Mouse (Mus musculus) gastrocnemius, adult 18-20 months (tissue): ENCODE results near the gene Dgkh. TPM values are rescaled to one million over a fixed set of nuclear protein-coding genes. Genes with fewer than 3 reads are reported as not detected.

ENCODE experiments used
- DNase-seq: peaks from one replicate; pipeline ENCODE4 v3.0.0; 2021; ENCODE audit warnings: low spot score
- total RNA-seq, 2 experiments: library from RNA; stranded (reverse); gene quantifications; 2 replicates each; pipeline ENCODE4 v1.2.3; 2021

Gene Dgkh
- total RNA-seq, 2 experiments from 2014 or later, result 2.1 to 3.1 TPM

DNA sequence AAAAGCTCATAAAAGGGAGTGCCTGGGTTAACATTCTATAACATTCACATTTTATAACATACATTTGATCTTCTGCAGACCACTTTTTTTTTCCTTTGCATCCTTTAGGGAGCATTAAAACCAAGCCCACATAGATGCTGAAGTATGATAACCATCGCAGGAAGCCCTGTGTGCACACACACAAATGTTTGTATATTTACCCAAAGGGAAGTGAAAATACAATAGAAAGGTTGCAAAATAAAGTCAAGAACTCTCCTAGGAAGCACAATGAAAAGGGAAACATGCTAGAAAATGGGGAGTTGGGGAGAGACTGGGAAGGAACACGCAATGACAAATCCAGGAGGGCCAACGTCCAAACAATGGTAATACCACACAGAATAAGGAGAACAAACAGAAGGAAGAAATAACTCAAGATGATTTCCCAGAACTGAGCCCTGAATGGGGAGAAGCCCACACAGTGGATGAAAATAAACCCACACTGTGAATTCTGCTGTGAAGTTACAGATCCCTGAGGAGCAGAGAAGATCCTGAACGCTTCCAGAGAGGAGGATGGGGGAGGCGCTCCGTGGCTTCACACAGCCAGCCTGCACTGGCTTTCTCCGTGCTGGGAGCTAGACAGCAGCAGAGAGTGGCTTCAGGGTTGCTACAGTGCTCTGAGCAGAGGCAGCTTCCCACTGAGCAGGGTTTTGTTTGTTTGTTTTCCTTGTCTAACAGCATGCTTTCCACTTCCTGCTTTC is 54.6 kb downstream of the Dgkh start:
- DNase-seq, result no peak

DNA sequence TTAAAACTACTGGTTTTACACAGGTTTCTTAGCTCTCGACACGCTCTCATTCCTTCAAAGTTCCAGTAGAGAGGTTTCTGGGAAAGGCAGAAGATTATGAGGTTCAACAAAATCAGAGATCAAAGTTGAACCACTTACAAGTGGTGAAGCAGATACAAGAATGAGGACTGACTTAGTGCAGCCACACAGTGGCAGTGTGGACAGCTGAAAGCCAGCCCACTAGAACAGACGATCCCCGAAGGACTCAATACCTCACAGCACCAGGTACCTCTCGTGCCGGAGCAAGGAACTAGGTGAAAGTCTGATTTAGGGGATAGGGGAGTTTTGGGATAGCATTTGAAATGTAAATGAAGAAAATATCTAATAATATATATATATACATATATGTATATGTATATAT is 56.1 kb downstream of the Dgkh start:
- DNase-seq, result peak; percentile 12

DNA sequence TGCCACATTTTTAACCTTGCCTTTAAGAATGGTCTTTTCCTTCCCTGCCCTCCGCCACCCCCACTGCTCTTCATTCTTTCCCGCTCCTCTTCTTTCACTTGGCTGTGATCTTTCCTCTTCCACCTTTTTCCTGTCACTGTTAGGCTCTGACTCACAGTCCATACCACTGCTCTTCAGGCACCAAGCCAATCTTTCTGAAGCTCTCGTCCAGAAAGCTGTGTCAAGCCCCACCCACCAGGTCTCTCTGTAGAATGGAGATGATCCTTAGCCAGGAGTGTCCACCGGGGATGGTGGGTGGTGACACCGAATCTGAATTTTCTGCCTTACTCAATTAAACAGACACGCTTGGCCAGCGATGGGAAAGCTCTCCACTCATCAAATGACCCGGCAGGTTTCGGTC is 58.0 kb downstream of the Dgkh start:
- DNase-seq, result no peak

DNA sequence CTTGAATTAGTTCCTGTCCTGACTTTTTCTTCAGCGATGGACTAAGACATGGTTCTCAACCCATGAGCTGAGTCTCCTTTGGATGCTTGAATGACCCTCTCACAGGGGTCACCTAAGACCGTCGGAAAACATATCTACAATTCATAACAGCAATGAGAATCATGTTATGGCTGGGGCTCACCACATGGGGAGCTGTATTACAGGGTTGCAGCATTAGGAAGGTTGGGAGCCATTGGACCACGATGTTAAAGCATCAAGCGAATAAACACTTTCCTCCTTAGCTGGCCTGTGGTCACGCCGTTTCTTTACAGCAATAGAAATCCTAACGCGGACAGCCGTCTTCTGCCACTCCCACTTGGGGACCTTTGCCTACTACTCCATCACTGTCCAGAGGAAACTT is 62.6 kb downstream of the Dgkh start:
- DNase-seq, result no peak

DNA sequence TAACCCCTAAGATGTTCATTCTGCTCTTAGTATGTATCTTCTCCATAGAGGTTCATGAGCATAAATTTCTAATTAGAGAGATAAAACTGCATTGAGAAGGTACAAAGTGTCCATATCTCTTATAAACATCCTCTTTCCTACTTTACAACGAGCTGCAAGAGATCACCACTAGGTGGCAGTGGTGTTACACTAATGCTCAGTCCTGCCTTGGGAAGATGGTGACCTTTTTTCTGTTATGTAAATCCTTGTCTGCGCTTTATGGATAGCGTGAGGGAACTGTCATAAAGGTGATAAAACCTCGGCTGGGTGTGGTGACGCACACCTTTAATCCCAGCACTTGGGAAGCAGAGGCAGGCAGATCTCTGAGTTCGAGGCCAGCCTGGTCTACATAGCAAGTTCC is 64.3 kb downstream of the Dgkh start:
- DNase-seq, result peak; percentile 84

DNA sequence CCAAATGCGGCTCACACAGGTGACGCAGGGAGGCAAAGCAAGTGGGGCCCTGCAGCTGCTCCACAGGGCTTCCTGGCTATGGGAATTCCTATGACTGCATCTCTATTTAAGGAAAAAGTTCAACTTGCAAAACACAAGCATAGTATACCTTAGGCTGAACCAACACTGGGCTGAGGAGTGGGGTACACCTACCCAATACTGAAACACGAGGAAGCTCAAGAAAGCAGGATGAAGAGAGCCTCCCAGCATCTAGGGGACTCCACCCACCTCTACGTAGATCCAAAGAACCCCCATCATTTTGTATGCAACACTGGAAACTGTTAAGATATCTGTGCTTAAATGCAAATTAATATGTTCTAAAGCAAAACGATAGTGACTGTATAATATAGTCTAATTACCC is 64.8 kb downstream of the Dgkh start:
- no peak for DNase-seq

DNA sequence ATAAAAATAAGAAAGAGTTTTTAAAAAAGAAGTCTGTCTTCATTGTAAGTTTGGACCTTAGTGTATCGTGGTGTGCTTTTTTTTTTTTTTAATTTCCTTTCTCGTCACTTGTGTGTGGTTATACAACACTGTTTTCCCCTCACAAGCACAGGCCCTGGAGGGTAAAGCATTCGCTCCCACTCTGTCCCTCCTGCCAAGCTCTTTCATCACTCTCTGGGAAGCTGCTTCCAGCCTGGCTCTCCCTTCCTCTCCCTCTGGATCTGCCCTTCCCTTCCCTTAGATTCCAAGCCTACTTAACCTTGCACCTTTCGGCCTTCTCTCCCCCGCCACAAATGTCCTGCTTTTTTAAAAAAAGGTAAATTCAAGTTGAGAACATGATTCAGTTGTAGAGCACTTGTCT is 69.9 kb downstream of the Dgkh start:
- DNase-seq, result no peak

DNA sequence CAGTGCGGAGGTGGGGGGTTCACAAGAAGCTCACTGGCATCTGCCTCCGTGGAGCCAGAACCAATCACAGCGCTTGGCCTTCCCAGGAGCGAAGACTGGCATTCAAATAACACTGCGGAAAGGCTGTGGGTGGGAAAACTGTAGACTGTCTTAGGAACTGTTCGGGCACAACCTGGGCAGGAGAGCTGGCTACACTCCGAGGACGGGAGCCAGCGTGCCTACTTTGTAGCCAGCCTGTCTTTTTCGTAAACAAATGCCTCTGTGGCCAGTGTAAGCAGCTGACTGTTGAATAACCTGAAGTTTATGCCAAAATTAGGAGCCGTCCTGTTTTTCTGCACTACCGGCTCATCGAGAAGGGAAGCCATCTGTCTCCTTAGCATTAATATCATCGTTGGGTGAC is 71.1 kb downstream of the Dgkh start:
- no peak for DNase-seq

DNA sequence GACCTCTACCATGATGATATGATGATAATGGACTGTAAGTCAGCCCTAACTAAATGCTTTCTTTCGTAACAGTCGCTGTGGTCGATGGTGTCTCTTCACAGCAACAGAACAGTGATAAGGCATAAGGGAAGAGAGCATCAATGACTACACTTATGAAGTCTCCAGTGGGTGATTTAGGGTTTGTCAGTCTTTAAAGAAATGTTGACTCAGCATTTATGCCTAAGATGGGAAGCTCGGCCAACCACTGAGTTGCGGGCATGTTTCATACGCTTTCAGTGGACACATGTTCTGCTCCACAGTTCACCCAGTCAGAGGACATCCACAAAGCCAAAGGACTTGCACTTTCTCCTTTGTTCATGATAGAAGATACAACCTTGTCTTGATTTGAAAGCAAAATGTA is 73.9 kb downstream of the Dgkh start:
- no peak for DNase-seq

DNA sequence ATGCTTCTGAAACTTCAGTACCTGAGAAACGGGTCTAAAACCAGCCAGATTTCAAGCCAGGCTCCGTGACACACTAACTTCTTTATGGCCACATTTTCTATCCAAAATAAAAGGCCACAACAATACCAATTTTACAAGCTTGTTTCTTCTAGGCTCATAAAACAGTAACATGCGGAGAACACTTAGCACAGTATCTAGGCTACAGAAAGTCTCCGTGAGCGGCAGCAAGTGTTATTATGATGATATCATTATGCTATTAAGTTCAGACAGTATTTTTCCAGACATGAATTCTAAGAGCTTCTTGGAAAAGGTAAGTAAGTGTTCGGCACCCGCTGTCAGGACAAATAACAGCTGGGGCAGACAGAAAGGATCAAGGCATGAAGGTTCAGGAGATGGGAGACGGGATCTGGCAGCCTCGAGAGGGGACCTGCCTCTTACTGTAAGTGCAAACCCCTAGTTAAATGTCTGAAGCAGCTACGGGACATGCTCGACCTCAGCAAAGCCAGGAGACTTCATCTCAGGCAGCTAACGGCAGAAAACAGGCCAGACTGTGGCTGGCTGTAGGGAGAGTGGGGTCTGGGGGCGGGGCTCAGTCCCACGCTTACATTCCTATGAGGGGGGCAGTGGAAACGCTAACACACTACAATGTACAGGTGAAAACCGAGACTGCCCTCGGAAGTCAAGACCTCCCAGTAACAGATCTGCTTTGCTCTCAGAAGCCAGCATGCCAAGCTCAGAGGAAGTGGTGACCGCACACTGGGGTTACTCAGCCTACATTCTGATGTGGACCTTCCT is 75.5 kb downstream of the Dgkh start:
- DNase-seq, result no peak

DNA sequence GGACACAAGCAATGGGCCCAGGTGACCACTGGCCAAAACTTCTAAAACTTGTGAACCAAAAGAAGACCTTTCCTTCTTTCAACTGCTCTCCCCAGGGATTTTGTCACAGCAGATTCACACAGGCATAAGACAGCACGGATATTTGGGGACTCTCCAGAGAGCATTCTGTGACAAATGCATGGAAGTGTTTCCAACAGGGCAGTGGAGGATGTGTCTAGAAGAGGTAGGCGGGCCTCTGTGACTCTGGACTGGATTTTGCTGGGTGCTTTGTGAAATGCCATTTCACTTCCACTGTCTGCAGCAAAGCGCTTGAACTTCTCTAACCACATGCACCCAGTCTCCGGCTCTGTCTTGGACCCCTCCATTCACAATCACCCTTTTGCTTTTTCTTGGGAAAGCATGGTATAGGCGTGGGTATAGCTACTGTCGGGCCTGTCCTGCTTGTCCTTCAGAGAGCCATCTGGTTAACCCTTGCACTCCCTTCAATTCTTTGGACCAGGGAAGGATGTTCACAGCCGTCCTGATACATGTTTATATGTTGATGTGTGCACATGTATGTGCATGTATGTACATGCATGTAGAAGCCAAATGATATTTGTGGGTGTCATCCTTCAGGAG is 77.5 kb downstream of the Dgkh start:
- no peak for DNase-seq

DNA sequence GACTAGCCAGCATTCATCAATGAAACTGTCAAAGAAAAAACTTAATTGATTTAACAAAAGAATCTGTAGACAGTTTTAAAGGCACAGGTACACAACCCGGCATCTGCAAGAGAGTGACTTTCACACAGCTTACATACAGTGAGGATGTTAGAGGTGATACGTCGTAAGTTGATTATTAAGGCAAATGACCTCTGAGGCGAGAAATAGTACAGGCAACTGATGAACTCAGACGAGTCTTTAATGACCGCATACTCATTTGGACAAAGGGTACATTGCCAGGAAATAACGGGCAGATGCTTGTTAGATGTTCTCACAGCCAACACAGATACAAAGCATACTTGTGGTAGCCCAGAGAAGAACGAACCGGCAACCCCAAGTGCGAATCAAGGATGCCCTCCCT is 78.4 kb downstream of the Dgkh start:
- no peak for DNase-seq

DNA sequence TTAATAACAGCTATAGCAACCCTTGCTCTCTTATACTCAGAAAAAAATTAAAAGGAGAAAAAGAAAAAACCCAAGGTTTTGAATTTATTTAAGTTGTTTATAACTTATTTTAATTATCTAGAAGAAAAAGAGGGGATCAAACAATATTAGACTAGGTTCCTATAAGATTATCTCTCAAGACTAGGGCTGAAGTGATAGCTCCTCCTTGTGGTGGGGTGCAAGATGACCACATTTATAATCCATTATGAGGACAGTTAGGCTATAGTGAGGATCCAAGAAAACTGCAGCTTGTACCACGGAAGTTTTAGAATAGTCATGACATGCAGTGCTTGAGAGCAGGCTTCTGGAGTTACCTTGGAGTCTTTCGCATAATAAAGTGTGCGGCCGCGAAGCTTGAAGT is 79.2 kb downstream of the Dgkh start:
- DNase-seq, result no peak

DNA sequence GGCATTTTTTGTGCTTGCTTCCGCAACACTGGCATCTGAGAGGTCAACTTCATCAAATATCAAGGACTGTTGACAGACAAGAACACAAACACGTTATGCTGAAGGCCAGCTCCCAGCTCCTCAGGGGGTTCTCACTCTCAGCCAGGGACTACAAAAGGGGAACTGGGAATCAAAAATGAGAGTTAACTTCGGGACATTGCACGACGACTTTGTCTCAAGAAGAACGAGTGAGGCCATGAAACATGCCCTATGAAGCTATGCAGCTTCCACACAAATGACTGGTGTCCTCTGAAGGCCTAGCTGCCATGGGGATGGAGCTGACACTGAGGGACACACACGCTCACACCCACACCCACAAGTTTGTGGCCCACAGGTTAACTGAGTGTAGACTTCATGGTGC is 80.9 kb downstream of the Dgkh start:
- DNase-seq, result no peak

DNA sequence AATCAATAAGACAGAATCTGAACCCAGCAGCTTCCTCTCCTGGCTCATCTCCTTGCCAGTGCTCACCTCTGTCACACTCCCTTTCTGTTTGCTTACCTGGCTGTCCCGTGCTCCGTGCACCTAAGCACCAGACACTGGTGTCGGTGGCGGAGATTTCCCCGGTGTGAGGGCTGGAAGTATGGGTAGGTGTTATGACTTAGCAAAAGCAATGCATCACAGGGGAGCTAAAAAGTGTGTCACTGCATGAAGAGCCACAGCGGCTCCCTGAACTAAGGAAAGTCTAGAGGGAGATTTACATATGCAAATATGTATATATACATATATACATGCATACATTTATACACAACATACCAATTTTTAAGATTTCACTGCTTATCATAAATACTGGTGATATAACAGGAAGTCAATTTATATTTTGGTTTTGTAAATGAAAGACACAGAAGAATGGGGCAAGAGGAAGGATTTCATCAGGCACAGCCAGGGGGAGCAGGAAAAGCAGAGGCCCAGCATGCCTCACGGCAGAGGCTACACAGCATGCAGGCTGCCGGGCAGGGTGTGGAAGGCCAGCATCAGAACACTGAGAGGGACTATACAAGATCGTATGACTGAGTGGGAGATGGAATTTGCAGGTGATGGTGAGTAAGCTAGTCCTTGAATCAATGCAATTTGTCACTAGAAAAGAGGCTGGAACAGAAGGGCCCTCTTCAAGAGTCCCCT is 82.0 kb downstream of the Dgkh start:
- no peak for DNase-seq

DNA sequence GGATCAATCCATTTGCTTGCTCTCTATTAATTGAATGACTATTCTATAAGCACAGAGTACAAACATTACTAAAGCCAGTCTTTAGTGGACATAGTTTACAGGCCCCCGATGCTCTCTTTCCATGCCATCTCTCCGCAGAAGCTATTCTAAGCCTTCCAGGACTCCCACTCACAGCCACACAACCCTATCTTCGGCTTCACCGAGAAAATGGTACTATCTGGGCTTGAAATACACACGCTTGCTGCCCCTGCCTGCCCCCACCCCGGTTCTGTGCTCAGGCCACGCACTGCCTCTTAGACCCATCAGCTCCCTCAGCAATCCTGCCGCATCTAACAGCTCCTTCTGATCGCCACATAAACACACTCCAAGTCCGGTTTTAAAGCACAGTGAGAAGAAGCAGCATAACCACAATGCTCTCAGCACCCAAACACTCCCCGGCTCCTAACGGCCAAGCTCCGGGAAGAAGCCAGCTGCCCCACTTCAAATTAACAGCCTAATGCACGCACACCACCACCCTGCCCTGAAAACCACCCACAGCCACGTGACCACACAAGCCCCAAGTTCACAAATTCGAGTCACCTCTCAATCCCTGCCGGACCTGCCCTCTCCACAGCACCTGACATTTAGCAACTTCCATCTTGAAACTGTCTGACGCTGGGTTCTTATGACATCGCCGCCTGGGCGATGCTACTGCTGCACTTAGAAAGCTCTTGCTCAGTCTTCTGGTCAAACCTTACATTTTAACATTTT is 82.9 kb downstream of the Dgkh start:
- DNase-seq, result no peak

DNA sequence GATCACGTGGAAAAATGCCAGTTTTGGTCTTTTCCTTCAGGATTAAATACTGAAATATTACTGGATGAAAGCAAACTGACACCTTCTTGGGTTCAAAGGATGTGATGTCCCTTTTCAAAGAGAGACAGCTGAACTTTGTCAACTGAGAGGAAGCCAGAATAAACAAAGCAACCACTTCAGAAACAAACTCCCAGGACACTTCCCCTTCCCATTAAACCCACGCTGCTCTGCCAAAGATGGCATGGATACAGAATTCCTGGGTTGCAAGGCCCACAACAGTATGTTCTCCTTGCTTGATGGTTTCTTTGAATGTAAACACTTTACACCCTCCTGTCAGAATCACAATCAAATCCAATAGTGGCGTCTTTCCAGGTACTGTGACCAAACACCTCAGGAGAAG is 87.0 kb downstream of the Dgkh start:
- DNase-seq, result no peak

DNA sequence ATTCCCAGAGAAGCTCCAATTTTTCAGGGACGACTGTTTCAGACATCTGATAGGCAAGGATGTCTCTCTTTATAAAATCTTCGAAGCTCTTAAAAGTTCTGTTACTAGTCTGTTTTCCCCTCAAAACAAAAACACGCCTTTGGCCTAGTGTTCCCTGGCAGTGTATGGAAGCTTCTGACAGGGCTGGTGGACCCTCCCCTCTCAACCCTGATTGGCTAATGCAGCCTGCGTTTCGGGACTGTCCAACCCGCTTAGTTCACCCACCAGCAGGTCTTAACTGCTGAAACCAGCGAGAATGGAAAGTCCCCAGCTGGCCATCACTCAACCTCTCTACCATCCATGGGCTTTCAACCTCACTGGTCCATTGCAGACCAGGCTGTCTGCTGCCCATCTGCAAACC is 91.3 kb downstream of the Dgkh start:
- no peak for DNase-seq

DNA sequence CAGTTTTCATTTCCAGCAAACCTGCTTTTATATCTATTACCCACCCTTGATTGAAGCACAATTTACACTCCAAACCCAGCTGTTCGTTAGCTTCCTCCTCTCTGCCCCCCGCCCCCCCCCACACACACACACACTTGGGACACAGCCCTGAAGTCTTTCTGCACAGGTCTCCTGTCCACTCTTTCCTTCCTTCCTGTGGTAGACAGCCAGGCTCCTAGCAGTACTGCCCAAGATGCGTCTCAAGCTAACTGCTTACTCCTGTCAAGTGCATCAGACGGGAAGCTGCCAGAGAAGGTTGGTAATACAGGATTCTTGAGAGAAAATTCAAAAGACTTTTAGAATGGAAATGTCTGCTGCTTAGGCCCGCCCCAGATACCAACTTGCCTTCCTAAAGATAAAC is 92.9 kb downstream of the Dgkh start:
- DNase-seq, result no peak

DNA sequence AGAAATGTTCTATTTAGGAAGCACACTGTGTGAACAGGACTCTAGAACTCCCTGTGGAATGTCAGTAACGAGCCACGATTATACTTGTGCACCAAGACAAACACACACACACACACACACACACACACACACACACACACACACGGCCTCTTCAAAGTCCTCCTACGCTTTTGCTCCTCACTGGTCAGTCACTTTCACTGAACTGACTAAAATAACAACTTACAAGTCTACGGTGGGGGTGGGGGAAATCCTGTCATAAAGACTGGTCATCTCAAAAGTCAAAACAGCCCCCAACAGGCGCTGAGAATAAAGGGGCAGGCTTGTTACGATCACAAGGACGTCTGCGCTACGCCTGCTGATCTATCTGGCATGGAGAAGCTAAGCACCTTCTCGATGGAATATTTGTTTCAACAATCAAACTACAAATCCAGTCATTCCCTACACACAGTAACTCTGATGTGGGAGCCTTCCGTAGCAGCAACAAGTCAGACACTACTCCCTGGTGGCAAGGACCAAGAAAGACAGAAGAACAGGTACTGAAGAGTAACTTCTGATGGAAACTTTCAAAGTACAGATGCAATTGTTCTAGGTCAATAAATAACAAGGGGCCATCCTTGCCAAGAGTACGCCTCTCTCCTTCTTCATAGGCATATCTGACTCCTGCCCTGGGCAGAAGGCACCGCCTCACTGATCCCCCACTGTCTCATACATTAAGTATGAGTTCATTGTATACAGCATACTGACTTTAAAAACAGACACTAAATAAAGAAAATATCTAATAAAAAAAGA is 96.8 kb downstream of the Dgkh start:
- no peak for DNase-seq

DNA sequence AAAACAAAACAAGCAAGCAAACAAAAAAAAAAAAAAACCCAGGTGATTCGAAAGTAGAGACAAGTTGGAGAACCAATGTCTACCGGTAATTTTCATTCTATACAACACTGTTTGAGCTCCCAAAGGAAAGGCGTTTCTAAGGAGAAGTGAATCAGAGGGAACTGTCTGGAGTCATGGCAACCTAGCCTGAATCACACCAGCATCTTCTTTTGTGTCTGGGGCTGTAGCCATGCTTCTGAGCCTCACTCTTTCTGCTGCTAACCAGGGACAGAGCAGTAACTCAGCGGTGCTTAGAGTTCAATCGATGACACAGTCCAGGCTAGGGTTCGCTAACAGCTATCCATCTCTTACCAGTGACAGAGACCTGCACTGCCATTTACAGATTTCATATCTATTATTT is 99.8 kb downstream of the Dgkh start:
- DNase-seq, result no peak
